9 mouse cellular contexts compared by ENCODE assay signal in the genomic region with DNA sequence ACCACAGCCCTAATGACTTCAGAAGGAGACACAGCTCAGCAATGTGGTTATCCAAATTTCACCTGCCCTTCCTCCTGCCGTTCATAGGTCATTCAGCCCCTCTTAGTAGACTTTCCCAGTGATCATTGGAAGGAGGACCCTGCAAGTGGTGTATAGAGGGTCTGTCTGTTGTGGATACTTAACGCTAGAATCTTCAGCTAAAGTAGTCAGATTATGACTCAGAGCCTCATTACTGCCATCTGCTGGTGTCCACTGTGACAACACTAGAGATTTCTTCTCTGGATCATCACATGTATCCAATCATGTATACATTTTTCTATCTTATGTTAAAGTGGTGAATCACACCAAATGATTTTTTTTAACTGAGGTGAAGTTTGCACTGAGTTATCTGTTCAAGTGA. TPM values are rescaled to one million over a fixed set of nuclear protein-coding genes. Genes with fewer than 3 reads are reported as not detected.
A peak's percentile ranks its signal among the peaks of the same experiment; 100 is the strongest.
DNase-seq lines count a peak whose midpoint lies in the region; ATAC-seq and TF ChIP-seq lines count a peak whose summit lies in the region.
"Had no signal": no experiment of that assay in that cellular context is flagged by ENCODE, and none has a peak within 500 bp of the region (broad histone marks: within the 10 kb centered on the region; RNA-seq: fewer than 3 reads in every experiment).

No protein-coding gene starts in this region.

- H3K4me2 ChIP-seq in intestine, embryonic 16.5 days (ENCODE audit: low read depth, low read length), result no peak overlapping the region
- no peak overlapping the region for H3K4me2 ChIP-seq in liver, postnatal 0 days (ENCODE audit: low read depth, low read length)
- H3K4me2 ChIP-seq: stomach, embryonic 15.5 days had no signal

- H3K4me1 ChIP-seq in intestine, embryonic 16.5 days (ENCODE audit: control insufficient read depth, insufficient read depth, low read length), result peaks cover 9% of the 10 kb centered on the region; the same call in 1 of the 2 replicates
- H3K4me1 ChIP-seq in liver, postnatal 0 days (ENCODE audit: insufficient read depth), result peaks cover 9% of the 10 kb centered on the region

- H3K9ac ChIP-seq in intestine, embryonic 16.5 days (ENCODE audit: low read depth, low read length), result no peak overlapping the region
- no peak overlapping the region for H3K9ac ChIP-seq in liver, postnatal 0 days (replicated peaks)
- H3K9ac ChIP-seq: stomach, embryonic 15.5 days had no signal

- H3K9me3 ChIP-seq in intestine, embryonic 16.5 days (ENCODE audit: control insufficient read depth, low read length), result no peaks in the 10 kb centered on the region
- H3K9me3 ChIP-seq in liver, postnatal 0 days (ENCODE audit: low read length), result no peaks in the 10 kb centered on the region
- H3K9me3 ChIP-seq: stomach, embryonic 15.5 days had no signal

- DNase-seq in gastrocnemius, adult 2 months, result peak; percentile 43
- DNase-seq in gastrocnemius, postnatal 36 days, result no peak
- peak; percentile 39 for DNase-seq in 3134 (ENCODE audit: extremely low read depth, insufficient read length, low spot score)
- peak; percentile 87 for DNase-seq in MN1 (ENCODE audit: low spot score)
- peak; percentile 48 to 74 for DNase-seq in cerebellum, postnatal 36 days
- DNase-seq in liver, postnatal 0 days, result peak; percentile 68
- DNase-seq in right cerebral cortex, postnatal 10 days (ENCODE audit: low spot score in 2 of 2), result peak; percentile 68 to 80

- peak; percentile 39; the same call in 1 of the 2 replicates for ATAC-seq in intestine, embryonic 16.5 days
- ATAC-seq in liver, postnatal 0 days, result no peak

- peak; percentile 79 for TF ChIP-seq CTCF in gastrocnemius, adult 2 months (IDR thresholded peaks at IDR 0.05)
- TF ChIP-seq CTCF in liver, postnatal 0 days (IDR thresholded peaks at IDR 0.05; ENCODE audit: low read depth), result peak; percentile 91

- intact Hi-C loops in gastrocnemius, adult 2 months (cut with DNase I), result loop anchor here (2.0 kb wide), 1 partner anchor 240 kb away; no protein-coding TSS in a partner anchor
- intact Hi-C loops in gastrocnemius, postnatal 36 days (cut with DNase I), result no loop called here

- H3K27ac ChIP-seq in gastrocnemius, adult 2 months, result no peak overlapping the region
- H3K27ac ChIP-seq in intestine, embryonic 16.5 days (ENCODE audit: low read length), result no peak overlapping the region
- no peak overlapping the region for H3K27ac ChIP-seq in liver, postnatal 0 days (ENCODE audit: low read depth)
- H3K27ac ChIP-seq: stomach, embryonic 15.5 days had no signal

- no peaks in the 10 kb centered on the region for H3K36me3 ChIP-seq in intestine, embryonic 16.5 days (ENCODE audit: control insufficient read depth, insufficient read depth, low read length)
- H3K36me3 ChIP-seq in liver, postnatal 0 days (replicated peaks; ENCODE audit: insufficient read depth, low read length), result no peaks in the 10 kb centered on the region
- H3K36me3 ChIP-seq: stomach, embryonic 15.5 days had no signal

- WGBS in intestine, embryonic 16.5 days, result 13% methylated on average over 2 of the region's 2 CpGs
- WGBS in liver, postnatal 0 days (ENCODE audit: insufficient replicate concordance), result 2% methylated on average over 2 of the region's 2 CpGs

- TF ChIP-seq EP300 in liver, postnatal 0 days (IDR thresholded peaks at IDR 0.05; ENCODE audit: low read depth), result no peak

- no peak overlapping the region for H3K4me3 ChIP-seq in gastrocnemius, adult 2 months
- H3K4me3 ChIP-seq in intestine, embryonic 16.5 days (ENCODE audit: low read length), result no peak overlapping the region
- no peak overlapping the region for H3K4me3 ChIP-seq in liver, postnatal 0 days (ENCODE audit: low read depth, low read length)
- H3K4me3 ChIP-seq: stomach, embryonic 15.5 days had no signal

- H3K27me3 ChIP-seq in intestine, embryonic 16.5 days (replicated peaks; ENCODE audit: control insufficient read depth, insufficient read depth, low read length), result no peaks in the 10 kb centered on the region
- H3K27me3 ChIP-seq in liver, postnatal 0 days (ENCODE audit: insufficient read depth, low read length), result no peaks in the 10 kb centered on the region
- H3K27me3 ChIP-seq: stomach, embryonic 15.5 days had no signal

RNA-seq across cellular contexts. Expression of a gene that starts 9.4 kb away (rescaled TPM):
- 10 to 100 TPM; 53.0 to 60.8 TPM for total RNA-seq in gastrocnemius, adult 2 months (2021)
- 10 to 100 TPM; 55.6 to 58.9 TPM for total RNA-seq in gastrocnemius, postnatal 36 days (2021)
- 27.3 and 27.5 TPM in 2 replicates for polyA plus RNA-seq in intestine, embryonic 16.5 days (2015; fragmentation: Nextera tagmentation; extraction: Ambion mirVana)
- polyA plus RNA-seq in liver, postnatal 0 days (2015; fragmentation: Nextera tagmentation; extraction: Ambion mirVana), result 17.6 TPM in 2 replicates

RNA-seq across cellular contexts. Expression of a gene that starts 28.0 kb away (rescaled TPM):
- total RNA-seq in gastrocnemius, adult 2 months (2021), result 100 to 1,000 TPM in 1 of 2 experiments, 10 to 100 TPM in 1; 98.9 to 117 TPM
- total RNA-seq in gastrocnemius, postnatal 36 days (2021), result 100 to 1,000 TPM; 115 TPM
- 250 and 256 TPM in 2 replicates for polyA plus RNA-seq in intestine, embryonic 16.5 days (2015; fragmentation: Nextera tagmentation; extraction: Ambion mirVana)
- 118 and 124 TPM in 2 replicates for polyA plus RNA-seq in liver, postnatal 0 days (2015; fragmentation: Nextera tagmentation; extraction: Ambion mirVana)

Comparison
In these comparisons a context has a peak if more than half of its experiments do, and no peak if none do; other contexts are left out.
1. DNase-seq: peak in gastrocnemius, adult 2 months (single experiment), 3134 (single experiment), MN1 (single experiment), cerebellum, postnatal 36 days (2 of 2), liver, postnatal 0 days (single experiment) and right cerebral cortex, postnatal 10 days (2 of 2); none in gastrocnemius, postnatal 36 days (0 of 2).